Mouse (Mus musculus): ENCODE measurements around the gene Clk4. TPM values are rescaled to one million over a fixed set of nuclear protein-coding genes. Genes with fewer than 3 reads are reported as not detected.

Clk4 gene
- polyA plus RNA-seq, 1 experiment from 2014 or later, result 132 TPM

DNA sequence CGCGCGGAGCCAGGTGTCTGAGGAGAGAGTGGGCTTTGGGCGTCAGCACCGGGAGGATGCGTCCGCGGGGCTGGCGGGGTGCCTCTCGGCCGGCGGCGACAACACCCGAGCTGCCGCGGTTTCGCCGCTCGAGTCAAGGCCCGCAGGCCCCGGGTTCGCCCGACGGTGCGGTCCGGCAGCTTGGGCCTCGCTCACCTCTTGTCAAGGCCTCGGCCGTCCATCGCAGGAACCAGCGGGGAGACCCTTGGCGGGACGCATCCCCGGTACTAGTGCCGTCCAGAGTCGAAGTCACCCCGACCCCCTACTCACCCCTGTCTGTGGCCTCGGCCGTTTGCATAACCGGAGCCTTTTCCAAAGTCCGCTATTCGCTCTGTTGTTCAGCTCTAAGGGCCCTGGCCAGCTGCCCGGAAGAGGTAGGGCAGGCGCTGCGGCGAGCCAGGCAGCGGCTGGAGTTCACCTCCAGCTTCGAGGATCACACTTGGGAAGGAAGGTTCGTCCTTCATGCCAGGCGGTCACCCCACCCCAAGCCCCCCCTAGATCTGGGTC is 1.8 kb downstream of the Clk4 start:
- Histone ChIP-seq H3K36me3 (replicated peaks; ENCODE audit: control insufficient read depth, insufficient read depth) (peaks cover 12% of the 10 kb centered on the region), H3K27ac (peak overlapping the region; percentile 98)
- 0% methylated on average over 50 of the region's 50 CpGs for WGBS

GRCm38 (mm10) chr11:51264352-51264751 is 2.8 kb downstream of the Clk4 start:
- Histone ChIP-seq H3K9me3 (ENCODE audit: control insufficient read depth, low read length) (no peaks in the 10 kb centered on the region), H3K4me3 (replicated peaks; ENCODE audit: low read length) (peak overlapping the region; percentile 97), H3K9ac (peak overlapping the region; percentile 99), H3K36me3 (replicated peaks; ENCODE audit: control insufficient read depth, insufficient read depth) (peaks cover 19% of the 10 kb centered on the region), H3K27ac (no peak overlapping the region), H3K4me2 (replicated peaks) (peak overlapping the region; percentile 80), H3K4me1 (replicated peaks; ENCODE audit: control insufficient read depth, insufficient read depth, low read length) (peaks cover 23% of the 10 kb centered on the region), H3K27me3 (ENCODE audit: control insufficient read depth, insufficient read depth, low read length) (no peaks in the 10 kb centered on the region)
- WGBS, result 36% methylated on average over 6 of the region's 6 CpGs
- DNase-seq (ENCODE audit: low spot score), result no peak
- no peak for ATAC-seq (ENCODE audit: low FRiP score)

More for the DNA sequence above, 1.8 kb downstream of the Clk4 start:
- peak; percentile 49 for DNase-seq (ENCODE audit: low spot score)
- Histone ChIP-seq H3K4me3 (replicated peaks; ENCODE audit: low read length) (peak overlapping the region; percentile 97), H3K9me3 (ENCODE audit: control insufficient read depth, low read length) (no peaks in the 10 kb centered on the region), H3K9ac (peak overlapping the region; percentile 99), H3K27me3 (ENCODE audit: control insufficient read depth, insufficient read depth, low read length) (no peaks in the 10 kb centered on the region), H3K4me2 (replicated peaks) (peak overlapping the region; percentile 80), H3K4me1 (replicated peaks; ENCODE audit: control insufficient read depth, insufficient read depth, low read length) (peaks cover 23% of the 10 kb centered on the region)
- peak; percentile 72 for ATAC-seq (ENCODE audit: low FRiP score)

DNA sequence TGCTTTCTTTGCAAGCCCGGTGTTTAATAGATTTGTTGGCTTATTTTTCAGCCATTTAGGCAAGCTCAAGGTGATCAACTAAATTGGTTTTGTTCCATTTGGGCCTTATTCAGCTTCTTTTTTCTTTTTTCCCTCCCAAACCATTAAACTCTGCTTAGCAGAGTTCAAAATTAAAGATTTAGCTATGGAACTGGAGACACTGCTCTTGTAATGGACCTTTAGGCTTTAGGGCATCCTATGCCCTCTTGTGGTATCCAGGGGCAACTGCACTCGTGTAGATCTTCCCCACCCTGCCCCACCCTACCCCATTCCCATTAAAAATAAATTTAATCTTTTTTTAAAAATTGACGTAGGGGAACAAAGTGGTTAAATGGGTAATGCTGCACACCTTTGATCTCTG is 3.8 kb downstream of the Clk4 start:
- DNase-seq (ENCODE audit: low spot score), result peak; percentile 52
- no peak overlapping the region for H3K9ac ChIP-seq
- H3K4me1 ChIP-seq (replicated peaks; ENCODE audit: control insufficient read depth, insufficient read depth, low read length), result peaks cover 23% of the 10 kb centered on the region
- no peak for ATAC-seq (ENCODE audit: low FRiP score)
- 53% methylated on average over 3 of the region's 3 CpGs for WGBS
- peak overlapping the region; percentile 80 for H3K4me2 ChIP-seq (replicated peaks)
- peaks cover 27% of the 10 kb centered on the region for H3K36me3 ChIP-seq (replicated peaks; ENCODE audit: control insufficient read depth, insufficient read depth)
- H3K9me3 ChIP-seq (ENCODE audit: control insufficient read depth, low read length), result no peaks in the 10 kb centered on the region
- no peak overlapping the region for H3K27ac ChIP-seq
- no peak overlapping the region for H3K4me3 ChIP-seq (replicated peaks; ENCODE audit: low read length)
- H3K27me3 ChIP-seq (ENCODE audit: control insufficient read depth, insufficient read depth, low read length), result no peaks in the 10 kb centered on the region

DNA sequence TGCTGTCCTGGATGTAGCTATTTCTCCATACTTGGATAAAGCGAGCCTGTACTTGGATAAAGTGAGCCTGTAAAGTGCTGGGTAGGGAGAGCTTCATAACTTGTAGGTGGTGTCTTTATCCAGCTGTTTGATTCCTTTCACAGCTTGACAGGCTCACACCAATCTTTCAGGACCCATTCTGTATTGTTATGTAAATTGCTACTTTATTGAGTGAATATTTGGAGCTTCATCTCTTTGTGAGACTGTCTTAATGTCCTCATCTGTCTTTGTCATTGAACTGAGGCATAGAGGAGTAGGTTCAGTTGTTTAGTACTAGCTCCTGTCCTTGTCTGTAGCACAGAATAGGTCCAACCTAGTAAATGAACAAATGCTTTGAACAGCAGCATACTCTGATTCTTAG is 12.9 kb downstream of the Clk4 start:
- Histone ChIP-seq H3K27me3 (ENCODE audit: control insufficient read depth, insufficient read depth, low read length) (no peaks in the 10 kb centered on the region), H3K4me1 (replicated peaks; ENCODE audit: control insufficient read depth, insufficient read depth, low read length) (no peaks in the 10 kb centered on the region), H3K27ac (no peak overlapping the region), H3K9me3 (ENCODE audit: control insufficient read depth, low read length) (no peaks in the 10 kb centered on the region), H3K4me3 (replicated peaks; ENCODE audit: low read length) (no peak overlapping the region), H3K36me3 (replicated peaks; ENCODE audit: control insufficient read depth, insufficient read depth) (peaks cover 81% of the 10 kb centered on the region), H3K9ac (no peak overlapping the region), H3K4me2 (replicated peaks) (no peak overlapping the region)
- no peak for ATAC-seq (ENCODE audit: low FRiP score)
- 62% methylated on average over 1 of the region's 1 CpGs for WGBS
- no peak for DNase-seq (ENCODE audit: low spot score)

- no peaks in the 10 kb centered on the region for H3K9me3 ChIP-seq (ENCODE audit: control insufficient read depth, low read length)
- peak within 1 kb of the TSS; percentile 45 for H3K4me3 ChIP-seq (replicated peaks; ENCODE audit: low read length)
- H3K9ac ChIP-seq, result peak within 1 kb of the TSS; percentile 63
- no peaks in the 10 kb centered on the region for H3K4me1 ChIP-seq (replicated peaks; ENCODE audit: control insufficient read depth, insufficient read depth, low read length)
- ATAC-seq (ENCODE audit: low FRiP score), result peak; percentile 86
- DNase-seq (ENCODE audit: low spot score), result peak; percentile 88
- H3K4me2 ChIP-seq (replicated peaks), result peak within 1 kb of the TSS; percentile 91
- peaks cover 3% of the 10 kb centered on the region; the same call in 1 of the 2 replicates for H3K36me3 ChIP-seq (replicated peaks; ENCODE audit: control insufficient read depth, insufficient read depth)
- WGBS, result 2% methylated on average over 32 of the region's 38 CpGs
- peaks cover 14% of the 10 kb centered on the region; the same call in 1 of the 2 replicates for H3K27me3 ChIP-seq (ENCODE audit: control insufficient read depth, insufficient read depth, low read length)
- H3K27ac ChIP-seq, result peak within 1 kb of the TSS; percentile 32; the same call in 1 of the 2 replicates
These were observed 28.1 kb downstream of the Clk4 start, which contains the start of gene Col23a1 for GRCm38 (mm10) chr11:51289564-51290041. Col23a1 (plus strand) TSS chr11:51289920.

GRCm38 (mm10) chr11:51290066-51290955 is 28.8 kb downstream of the Clk4 start:
- no peaks in the 10 kb centered on the region for H3K36me3 ChIP-seq (replicated peaks; ENCODE audit: control insufficient read depth, insufficient read depth)
- peak overlapping the region; percentile 45 for H3K4me3 ChIP-seq (replicated peaks; ENCODE audit: low read length)
- peak overlapping the region; percentile 63 for H3K9ac ChIP-seq
- H3K4me2 ChIP-seq (replicated peaks), result peak overlapping the region; percentile 91
- no peaks in the 10 kb centered on the region for H3K9me3 ChIP-seq (ENCODE audit: control insufficient read depth, low read length)
- H3K27me3 ChIP-seq (ENCODE audit: control insufficient read depth, insufficient read depth, low read length), result peaks cover 14% of the 10 kb centered on the region; the same call in 1 of the 2 replicates
- no peak overlapping the region for H3K27ac ChIP-seq
- 2% methylated on average over 72 of the region's 74 CpGs for WGBS
- H3K4me1 ChIP-seq (replicated peaks; ENCODE audit: control insufficient read depth, insufficient read depth, low read length), result no peaks in the 10 kb centered on the region
- ATAC-seq (ENCODE audit: low FRiP score) (peak; percentile 66), DNase-seq (ENCODE audit: low spot score) (peak; percentile 63)

- Histone ChIP-seq H3K27me3 (ENCODE audit: control insufficient read depth, insufficient read depth, low read length) (peaks cover 14% of the 10 kb centered on the region; the same call in 1 of the 2 replicates), H3K4me2 (replicated peaks) (no peak overlapping the region), H3K4me3 (replicated peaks; ENCODE audit: low read length) (no peak overlapping the region), H3K9ac (no peak overlapping the region), H3K4me1 (replicated peaks; ENCODE audit: control insufficient read depth, insufficient read depth, low read length) (no peaks in the 10 kb centered on the region), H3K9me3 (ENCODE audit: control insufficient read depth, low read length) (no peaks in the 10 kb centered on the region), H3K27ac (no peak overlapping the region), H3K36me3 (replicated peaks; ENCODE audit: control insufficient read depth, insufficient read depth) (no peaks in the 10 kb centered on the region)
- no peak for ATAC-seq (ENCODE audit: low FRiP score)
- WGBS, result 69% methylated on average over 2 of the region's 2 CpGs
- DNase-seq (ENCODE audit: low spot score), result no peak
These were observed 32.5 kb downstream of the Clk4 start for GRCm38 (mm10) chr11:51293956-51294530.

GRCm38 (mm10) chr11:51295742-51296141 is 34.2 kb downstream of the Clk4 start:
- Histone ChIP-seq H3K27me3 (ENCODE audit: control insufficient read depth, insufficient read depth, low read length) (0 out of 2 replicates have a peak, but pooled peaks cover 8% of the 10 kb centered on the region), H3K9ac (no peak overlapping the region), H3K4me1 (replicated peaks; ENCODE audit: control insufficient read depth, insufficient read depth, low read length) (no peaks in the 10 kb centered on the region), H3K4me2 (replicated peaks) (no peak overlapping the region), H3K4me3 (replicated peaks; ENCODE audit: low read length) (no peak overlapping the region), H3K9me3 (ENCODE audit: control insufficient read depth, low read length) (no peaks in the 10 kb centered on the region), H3K36me3 (replicated peaks; ENCODE audit: control insufficient read depth, insufficient read depth) (no peaks in the 10 kb centered on the region), H3K27ac (no peak overlapping the region)
- DNase-seq (ENCODE audit: low spot score), result no peak
- ATAC-seq (ENCODE audit: low FRiP score), result no peak
- 81% methylated on average over 3 of the region's 3 CpGs for whole genome bisulfite sequencing

GRCm38 (mm10) chr11:51298691-51299090 is 37.2 kb downstream of the Clk4 start:
- Histone ChIP-seq H3K27me3 (ENCODE audit: control insufficient read depth, insufficient read depth, low read length) (no peaks in the 10 kb centered on the region), H3K4me3 (replicated peaks; ENCODE audit: low read length) (no peak overlapping the region), H3K4me1 (replicated peaks; ENCODE audit: control insufficient read depth, insufficient read depth, low read length) (no peaks in the 10 kb centered on the region), H3K9me3 (ENCODE audit: control insufficient read depth, low read length) (no peaks in the 10 kb centered on the region), H3K27ac (no peak overlapping the region), H3K4me2 (replicated peaks) (no peak overlapping the region), H3K9ac (no peak overlapping the region), H3K36me3 (replicated peaks; ENCODE audit: control insufficient read depth, insufficient read depth) (no peaks in the 10 kb centered on the region)
- DNase-seq (ENCODE audit: low spot score), result no peak
- no peak for ATAC-seq (ENCODE audit: low FRiP score)
- WGBS, result 93% methylated on average over 4 of the region's 4 CpGs

Data from hindbrain, embryonic 14.5 days (tissue).